Mouse (Mus musculus): ENCODE results near the gene Esp4. TPM values are rescaled to one million over a fixed set of nuclear protein-coding genes. Genes with fewer than 3 reads are reported as not detected.
"Not testable (repeated sequence)": the region's sequence is repeated elsewhere in the genome, so short reads cannot be mapped to it uniquely, and the experiment has no call there.

Esp4 gene
- not detected in 2 replicates for polyA plus RNA-seq (2011; ENCODE audit: insufficient read depth, insufficient read length, low read depth, missing spikeins)

- no peaks in the 10 kb centered on the region for H3K27me3 ChIP-seq (ENCODE audit: control insufficient read depth, insufficient read depth, low read length, poor library complexity, severe bottlenecking)
- TF ChIP-seq EP300 (IDR thresholded peaks at IDR 0.05; ENCODE audit: insufficient read depth, low read depth, low read length) (no peak), POLR2A (IDR thresholded peaks at IDR 0.05; ENCODE audit: insufficient read depth, low read length) (no peak), CTCF (IDR thresholded peaks at IDR 0.05; ENCODE audit: low read depth, low read length) (no peak)
- H3K36me3 ChIP-seq (ENCODE audit: control insufficient read depth, insufficient read depth, low read length, poor library complexity, severe bottlenecking) = no peaks in the 10 kb centered on the region
- no peak within 1 kb of the TSS for H3K4me3 ChIP-seq (ENCODE audit: low read depth, low read length)
- H3K27ac ChIP-seq (ENCODE audit: insufficient read depth, low read length) = no peak within 1 kb of the TSS
- H3K9me3 ChIP-seq (replicated peaks; ENCODE audit: control insufficient read depth, insufficient read depth, low read length, poor library complexity, severe bottlenecking) = no peaks in the 10 kb centered on the region
- no peaks in the 10 kb centered on the region for H3K4me1 ChIP-seq (ENCODE audit: control insufficient read depth, insufficient read depth, low read length)
- H3K9ac ChIP-seq (ENCODE audit: low read depth, poor library complexity, severe bottlenecking) = no peak within 1 kb of the TSS
Measured at GRCm38 (mm10) chr17:40598294-40598693, at the start of gene Esp4. Esp4 (plus strand) TSS chr17:40598594.

- H3K9ac ChIP-seq (ENCODE audit: low read depth, poor library complexity, severe bottlenecking) = no peak overlapping the region
- H3K36me3 ChIP-seq (ENCODE audit: control insufficient read depth, insufficient read depth, low read length, poor library complexity, severe bottlenecking) = no peaks in the 10 kb centered on the region
- H3K9me3 ChIP-seq (replicated peaks; ENCODE audit: control insufficient read depth, insufficient read depth, low read length, poor library complexity, severe bottlenecking) = no peaks in the 10 kb centered on the region
- no peak overlapping the region for H3K4me3 ChIP-seq (ENCODE audit: low read depth, low read length)
- H3K27ac ChIP-seq (ENCODE audit: insufficient read depth, low read length) = no peak overlapping the region
- no peaks in the 10 kb centered on the region for H3K4me1 ChIP-seq (ENCODE audit: control insufficient read depth, insufficient read depth, low read length)
- no peaks in the 10 kb centered on the region for H3K27me3 ChIP-seq (ENCODE audit: control insufficient read depth, insufficient read depth, low read length, poor library complexity, severe bottlenecking)
- TF ChIP-seq EP300 (IDR thresholded peaks at IDR 0.05; ENCODE audit: insufficient read depth, low read depth, low read length) (no peak), POLR2A (IDR thresholded peaks at IDR 0.05; ENCODE audit: insufficient read depth, low read length) (no peak), CTCF (IDR thresholded peaks at IDR 0.05; ENCODE audit: low read depth, low read length) (no peak)
Measured at GRCm38 (mm10) chr17:40553470-40553869, 44.9 kb upstream of the Esp4 start.

GRCm38 (mm10) chr17:40561207-40561606 lies 37.2 kb upstream of the Esp4 start, which contains the start of gene Esp6:
Esp6 (plus strand) TSS chr17:40561507.
- Histone ChIP-seq H3K4me3 (ENCODE audit: low read depth, low read length) (no peak within 1 kb of the TSS), H3K9ac (ENCODE audit: low read depth, poor library complexity, severe bottlenecking) (no peak within 1 kb of the TSS), H3K27ac (ENCODE audit: insufficient read depth, low read length) (no peak within 1 kb of the TSS), H3K36me3 (ENCODE audit: control insufficient read depth, insufficient read depth, low read length, poor library complexity, severe bottlenecking) (no peaks in the 10 kb centered on the region), H3K4me1 (ENCODE audit: control insufficient read depth, insufficient read depth, low read length) (no peaks in the 10 kb centered on the region), H3K9me3 (replicated peaks; ENCODE audit: control insufficient read depth, insufficient read depth, low read length, poor library complexity, severe bottlenecking) (no peaks in the 10 kb centered on the region), H3K27me3 (ENCODE audit: control insufficient read depth, insufficient read depth, low read length, poor library complexity, severe bottlenecking) (no peaks in the 10 kb centered on the region)
- TF ChIP-seq CTCF (IDR thresholded peaks at IDR 0.05; ENCODE audit: low read depth, low read length) (no peak), POLR2A (IDR thresholded peaks at IDR 0.05; ENCODE audit: insufficient read depth, low read length) (no peak), EP300 (IDR thresholded peaks at IDR 0.05; ENCODE audit: insufficient read depth, low read depth, low read length) (no peak)

GRCm38 (mm10) chr17:40583906-40584305 lies 14.5 kb upstream of the Esp4 start:
- not testable (repeated sequence) for H3K27ac ChIP-seq (ENCODE audit: insufficient read depth, low read length); H3K27me3 ChIP-seq (ENCODE audit: control insufficient read depth, insufficient read depth, low read length, poor library complexity, severe bottlenecking); H3K4me1 ChIP-seq (ENCODE audit: control insufficient read depth, insufficient read depth, low read length); H3K4me3 ChIP-seq (ENCODE audit: low read depth, low read length); H3K36me3 ChIP-seq (ENCODE audit: control insufficient read depth, insufficient read depth, low read length, poor library complexity, severe bottlenecking); H3K9ac ChIP-seq (ENCODE audit: low read depth, poor library complexity, severe bottlenecking)
- 0 out of 2 replicates have a peak, but pooled peaks have one; percentile 53 for TF ChIP-seq EP300 (IDR thresholded peaks at IDR 0.05; ENCODE audit: insufficient read depth, low read depth, low read length)
- H3K9me3 ChIP-seq (replicated peaks; ENCODE audit: control insufficient read depth, insufficient read depth, low read length, poor library complexity, severe bottlenecking) = peaks cover 11% of the 10 kb centered on the region

GRCm38 (mm10) chr17:40591297-40591696 lies 7.1 kb upstream of the Esp4 start:
- no peak overlapping the region for H3K9ac ChIP-seq (ENCODE audit: low read depth, poor library complexity, severe bottlenecking)
- H3K4me3 ChIP-seq (ENCODE audit: low read depth, low read length) = no peak overlapping the region
- H3K36me3 ChIP-seq (ENCODE audit: control insufficient read depth, insufficient read depth, low read length, poor library complexity, severe bottlenecking) = no peaks in the 10 kb centered on the region
- no peaks in the 10 kb centered on the region for H3K4me1 ChIP-seq (ENCODE audit: control insufficient read depth, insufficient read depth, low read length)
- TF ChIP-seq EP300 (IDR thresholded peaks at IDR 0.05; ENCODE audit: insufficient read depth, low read depth, low read length) (no peak), POLR2A (IDR thresholded peaks at IDR 0.05; ENCODE audit: insufficient read depth, low read length) (no peak), CTCF (IDR thresholded peaks at IDR 0.05; ENCODE audit: low read depth, low read length) (no peak)
- H3K9me3 ChIP-seq (replicated peaks; ENCODE audit: control insufficient read depth, insufficient read depth, low read length, poor library complexity, severe bottlenecking) = no peaks in the 10 kb centered on the region
- no peaks in the 10 kb centered on the region for H3K27me3 ChIP-seq (ENCODE audit: control insufficient read depth, insufficient read depth, low read length, poor library complexity, severe bottlenecking)
- no peak overlapping the region for H3K27ac ChIP-seq (ENCODE audit: insufficient read depth, low read length)

- H3K27me3 ChIP-seq (ENCODE audit: control insufficient read depth, insufficient read depth, low read length, poor library complexity, severe bottlenecking); H3K36me3 ChIP-seq (ENCODE audit: control insufficient read depth, insufficient read depth, low read length, poor library complexity, severe bottlenecking); H3K9ac ChIP-seq (ENCODE audit: low read depth, poor library complexity, severe bottlenecking); H3K9me3 ChIP-seq (replicated peaks; ENCODE audit: control insufficient read depth, insufficient read depth, low read length, poor library complexity, severe bottlenecking); H3K27ac ChIP-seq (ENCODE audit: insufficient read depth, low read length); H3K4me1 ChIP-seq (ENCODE audit: control insufficient read depth, insufficient read depth, low read length); H3K4me3 ChIP-seq (ENCODE audit: low read depth, low read length): not testable (repeated sequence)
Measured at GRCm38 (mm10) chr17:40631775-40632174, 33.4 kb downstream of the Esp4 start, which contains the start of gene Esp3. Esp3 (plus strand) TSS chr17:40632075.

Other genes starting within 250 kb of the Esp4 start
- not detected in 2 replicates for gene Esp8, start 78.6 kb upstream of the Esp4 start, polyA plus RNA-seq (2011; ENCODE audit: insufficient read depth, insufficient read length, low read depth, missing spikeins)
- not detected in 2 replicates for gene Esp6, start 37.1 kb upstream of the Esp4 start, polyA plus RNA-seq (2011; ENCODE audit: insufficient read depth, insufficient read length, low read depth, missing spikeins)
- gene Esp3, start 33.5 kb downstream of the Esp4 start, polyA plus RNA-seq (2011; ENCODE audit: insufficient read depth, insufficient read length, low read depth, missing spikeins) = not detected in 2 replicates
- gene Esp1, start 128.5 kb downstream of the Esp4 start, polyA plus RNA-seq (2011; ENCODE audit: insufficient read depth, insufficient read length, low read depth, missing spikeins) = not detected in 2 replicates
- not detected in 2 replicates for gene Crisp2, start 208.4 kb downstream of the Esp4 start, polyA plus RNA-seq (2011; ENCODE audit: insufficient read depth, insufficient read length, low read depth, missing spikeins)
- not detected in 2 replicates for gene Rhag, start 212.5 kb downstream of the Esp4 start, polyA plus RNA-seq (2011; ENCODE audit: insufficient read depth, insufficient read length, low read depth, missing spikeins)

All from ES-Bruce4 (cell line).